Mouse (Mus musculus) intestine, postnatal 0 days (tissue): ENCODE measurements around the gene Slc7a10. TPM values are rescaled to one million over a fixed set of nuclear protein-coding genes. Genes with fewer than 3 reads are reported as not detected.

Source experiments
- ATAC-seq: fragments of 200-750 bp; cut with Nextera tagmentation; 2 replicates; pipeline ENCODE4 v1.8.0; 2017; ENCODE audit warnings: mild to moderate bottlenecking, moderate TSS enrichment, moderate library complexity
- H3K27ac ChIP-seq: fragments of 300-500 bp; sonication (generic); 2 replicates; pipeline ENCODE4 v1.5.1; 2014; ENCODE audit warnings: mild to moderate bottlenecking, low read depth, low read length, moderate library complexity
- H3K27me3 ChIP-seq: fragments of 300-500 bp; sonication (generic); replicated peaks from 2 replicates; pipeline ENCODE4 v1.6.1; 2014; ENCODE audit warnings: low read length, mixed read lengths; ENCODE audit not compliant: control insufficient read depth, insufficient read depth
- H3K36me3 ChIP-seq: fragments of 300-500 bp; sonication (generic); 2 replicates; pipeline ENCODE4 v1.6.1; 2014; ENCODE audit warnings: mild to moderate bottlenecking, moderate library complexity; ENCODE audit not compliant: control insufficient read depth, insufficient read depth
- H3K4me1 ChIP-seq: fragments of 300-500 bp; sonication (generic); replicated peaks from 2 replicates; pipeline ENCODE4 v1.6.1; 2014; ENCODE audit warnings: antibody characterized with exemption, low read length, mixed read lengths; ENCODE audit not compliant: control insufficient read depth, insufficient read depth
- H3K4me2 ChIP-seq: fragments of 300-500 bp; sonication (generic); replicated peaks from 2 replicates; pipeline ENCODE4 v1.6.1; 2014; ENCODE audit warnings: low read depth, mild to moderate bottlenecking, moderate library complexity
- H3K4me3 ChIP-seq: fragments of 300-500 bp; sonication (generic); 2 replicates; pipeline ENCODE4 v1.5.1; 2014; ENCODE audit warnings: low read depth, low read length
- H3K9ac ChIP-seq: fragments of 300-500 bp; sonication (generic); 2 replicates; pipeline ENCODE4 v1.6.1; 2014; ENCODE audit warnings: mild to moderate bottlenecking, low read depth, low read length
- H3K9me3 ChIP-seq: fragments of 300-500 bp; sonication (generic); 2 replicates; pipeline ENCODE4 v1.6.1; 2016; ENCODE audit warnings: mixed run types; ENCODE audit not compliant: control insufficient read depth
- CTCF ChIP-seq: sonication (generic); IDR thresholded peaks from 2 replicates; pipeline ENCODE4 v1.5.1; 2016; ENCODE audit warnings: low read depth, mild to moderate bottlenecking, control low read depth, antibody characterized with exemption, moderate library complexity
- WGBS: fragments of 180-500 bp; shearing (Covaris S2); extraction: QIAGEN DNeasy Blood & Tissue Kit; methylation state at CpG from one replicate; pipeline ENCODE4 v1.1.7; 2014; 5-methylcytosine and 5-hydroxymethylcytosine counted together
- polyA plus RNA-seq: library from polyadenylated mRNA; unstranded; fragments of >200 nt; fragmentation: Nextera tagmentation; extraction: Ambion mirVana; gene quantifications from 2 replicates; pipeline ENCODE4 v1.2.1, GENCODE M21; 2015

Slc7a10 gene
- polyA plus RNA-seq, 1 experiment from 2014 or later: 0.34 TPM

DNA sequence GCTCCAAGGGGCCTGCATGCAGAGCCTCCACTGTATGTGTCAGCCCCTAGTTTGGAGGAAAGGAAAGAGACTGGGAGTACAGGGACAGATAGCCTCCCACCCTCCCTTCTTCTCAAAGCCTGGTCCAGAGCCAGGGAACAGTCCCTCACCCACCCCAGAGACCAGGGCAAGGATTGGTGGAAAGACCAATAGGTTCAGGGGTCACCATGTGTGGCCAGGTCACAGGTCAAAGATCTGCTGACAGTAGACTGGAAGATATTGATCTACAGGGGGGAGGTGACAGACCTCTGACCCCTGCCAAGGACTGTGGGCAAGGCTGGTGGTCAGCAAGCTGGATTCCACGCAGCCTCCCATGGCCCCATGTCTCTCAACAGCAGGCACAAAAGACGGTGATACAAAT, 18.3 kb upstream of the Slc7a10 start:
- WGBS: 74% methylated on average over 2 of the region's 2 CpGs
- Histone ChIP-seq H3K27me3 (no peaks in the 10 kb centered on the region), H3K36me3 (no peaks in the 10 kb centered on the region), H3K4me2 (no peak overlapping the region), H3K27ac (no peak overlapping the region), H3K4me3 (no peak overlapping the region), H3K9ac (no peak overlapping the region), H3K9me3 (no peaks in the 10 kb centered on the region), H3K4me1 (0 out of 2 replicates have a peak, but pooled peaks cover 3% of the 10 kb centered on the region)
- no peak for TF ChIP-seq CTCF
- ATAC-seq: no peak

DNA sequence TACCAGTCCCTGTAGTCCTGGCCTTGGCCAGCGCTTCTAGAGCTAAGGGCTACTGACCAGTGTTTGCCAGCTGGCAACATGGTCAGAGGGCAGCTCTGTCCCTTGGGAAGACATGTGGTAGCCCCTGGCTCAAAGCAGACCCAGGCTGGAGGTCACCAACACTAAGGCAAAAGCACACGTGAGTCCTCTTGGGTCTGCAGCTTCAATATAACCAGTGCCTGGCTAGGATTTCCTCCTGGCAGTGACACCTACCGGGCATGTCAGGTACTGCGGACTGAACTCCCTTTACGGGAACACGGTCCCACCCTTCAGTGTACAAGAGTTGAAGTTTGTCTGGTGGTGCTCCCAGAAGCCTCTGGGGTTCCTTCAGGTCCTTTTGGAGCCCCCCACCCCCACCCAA, 16.8 kb upstream of the Slc7a10 start:
- peak; percentile 56; the same call in 1 of the 2 replicates for ATAC-seq
- H3K9me3 ChIP-seq: no peaks in the 10 kb centered on the region
- peak; percentile 95 for TF ChIP-seq CTCF
- 16% methylated on average over 6 of the region's 6 CpGs for WGBS
- H3K4me3 ChIP-seq: no peak overlapping the region
- no peaks in the 10 kb centered on the region for H3K27me3 ChIP-seq
- H3K36me3 ChIP-seq: no peaks in the 10 kb centered on the region
- no peak overlapping the region for H3K4me2 ChIP-seq
- no peak overlapping the region for H3K27ac ChIP-seq
- no peak overlapping the region for H3K9ac ChIP-seq
- 0 out of 2 replicates have a peak, but pooled peaks cover 3% of the 10 kb centered on the region for H3K4me1 ChIP-seq

- TF ChIP-seq CTCF: peak; percentile 86
- no peak overlapping the region for H3K27ac ChIP-seq
- H3K4me2 ChIP-seq: peak overlapping the region; percentile 25; the same call in 1 of the 2 replicates
- WGBS: 2% methylated on average over 16 of the region's 16 CpGs
- H3K27me3 ChIP-seq: no peaks in the 10 kb centered on the region
- no peaks in the 10 kb centered on the region for H3K9me3 ChIP-seq
- H3K4me3 ChIP-seq: no peak overlapping the region
- no peaks in the 10 kb centered on the region for H3K36me3 ChIP-seq
- 0 out of 2 replicates have a peak, but pooled peaks cover 3% of the 10 kb centered on the region for H3K4me1 ChIP-seq
- peak; percentile 62 for ATAC-seq
- H3K9ac ChIP-seq: no peak overlapping the region
Observed at GRCm38 (mm10) chr7:35171867-35172382, 14.3 kb upstream of the Slc7a10 start.

- Histone ChIP-seq H3K4me3 (no peak overlapping the region), H3K27ac (no peak overlapping the region), H3K9ac (no peak overlapping the region), H3K4me2 (no peak overlapping the region), H3K36me3 (no peaks in the 10 kb centered on the region), H3K27me3 (no peaks in the 10 kb centered on the region), H3K9me3 (no peaks in the 10 kb centered on the region), H3K4me1 (0 out of 2 replicates have a peak, but pooled peaks cover 3% of the 10 kb centered on the region)
- WGBS: 76% methylated on average over 4 of the region's 4 CpGs
- ATAC-seq: no peak
- TF ChIP-seq CTCF: no peak
Observed at GRCm38 (mm10) chr7:35172519-35172918, 13.7 kb upstream of the Slc7a10 start.

GRCm38 (mm10) chr7:35175533-35175932, 10.7 kb upstream of the Slc7a10 start:
- no peak overlapping the region for H3K4me3 ChIP-seq
- H3K4me2 ChIP-seq: no peak overlapping the region
- 74% methylated on average over 4 of the region's 4 CpGs for WGBS
- H3K27me3 ChIP-seq: no peaks in the 10 kb centered on the region
- no peaks in the 10 kb centered on the region for H3K36me3 ChIP-seq
- H3K27ac ChIP-seq: no peak overlapping the region
- H3K9ac ChIP-seq: no peak overlapping the region
- TF ChIP-seq CTCF: no peak
- H3K4me1 ChIP-seq: no peaks in the 10 kb centered on the region
- no peaks in the 10 kb centered on the region for H3K9me3 ChIP-seq
- ATAC-seq: no peak

DNA sequence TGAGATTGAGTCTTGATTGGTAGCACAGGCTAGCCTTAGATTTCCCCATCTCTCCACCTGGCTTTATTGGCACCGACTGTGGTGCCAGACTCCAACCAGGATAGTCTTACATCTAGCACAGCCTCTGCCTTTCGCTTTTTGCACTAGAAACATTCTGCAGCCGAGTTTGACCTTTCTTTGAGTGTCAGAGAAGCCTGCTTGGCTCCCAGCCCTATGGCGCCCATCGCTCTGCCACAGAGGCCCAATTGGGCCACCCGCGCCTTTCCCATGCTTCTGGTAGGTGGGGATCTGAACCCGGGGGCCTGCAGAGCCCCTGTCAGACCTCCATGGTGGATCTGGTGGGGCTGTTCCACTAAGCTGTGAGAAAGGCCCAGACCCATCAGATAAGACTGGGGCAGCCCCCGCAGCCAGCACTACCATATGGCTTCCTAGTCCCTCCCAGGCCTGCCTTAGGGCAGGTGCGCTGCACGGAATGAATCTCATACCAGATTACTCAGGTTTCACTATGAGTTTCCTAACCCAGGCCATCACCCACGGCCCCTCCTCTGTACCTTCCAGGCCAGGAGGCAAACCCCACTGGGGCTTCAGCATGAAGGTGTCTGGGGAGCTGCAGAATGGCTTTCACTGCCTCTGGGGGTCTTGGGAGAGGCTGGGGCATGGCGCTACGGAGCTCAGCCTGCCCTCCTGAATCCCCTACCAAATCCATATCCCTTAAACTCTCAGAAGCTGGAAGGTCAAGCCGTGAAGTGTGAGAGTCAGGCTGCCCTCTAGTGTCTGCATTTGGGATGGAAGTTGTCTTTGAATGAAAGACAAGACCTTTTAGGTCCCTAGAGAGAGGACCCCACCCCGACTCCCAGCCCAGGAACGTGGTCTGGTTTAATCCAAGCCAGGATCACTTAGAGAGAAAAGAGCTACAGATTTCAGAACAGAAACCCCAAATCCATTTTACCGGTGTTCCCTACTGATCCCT, 9.5 kb upstream of the Slc7a10 start:
- Histone ChIP-seq H3K4me3 (no peak overlapping the region), H3K4me2 (no peak overlapping the region), H3K4me1 (no peaks in the 10 kb centered on the region), H3K36me3 (no peaks in the 10 kb centered on the region), H3K9ac (no peak overlapping the region), H3K27me3 (no peaks in the 10 kb centered on the region), H3K27ac (no peak overlapping the region), H3K9me3 (no peaks in the 10 kb centered on the region)
- TF ChIP-seq CTCF: peak; percentile 77
- ATAC-seq: no peak
- 51% methylated on average over 18 of the region's 18 CpGs for WGBS
